In the genomic region with DNA sequence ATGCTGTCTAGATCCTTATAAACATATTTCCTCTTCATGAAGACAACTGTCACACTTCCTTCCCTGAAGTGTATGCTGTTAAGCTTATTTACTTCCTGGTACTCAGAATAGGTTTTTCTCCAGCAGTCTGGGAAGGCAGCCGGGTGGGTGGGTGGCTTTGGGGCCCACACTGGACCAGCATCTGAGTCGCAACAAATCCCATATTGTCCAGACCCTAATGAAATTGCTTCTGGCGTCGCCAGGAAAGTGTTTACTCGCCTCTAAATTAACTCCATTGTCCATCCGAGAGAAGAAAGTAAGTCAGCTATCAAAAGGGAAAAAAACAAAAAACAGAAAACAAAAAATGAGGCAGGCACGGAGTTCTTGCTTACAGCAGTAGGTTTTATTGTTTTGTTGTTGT, we compare ENCODE assay signal across 8 mouse cellular contexts.
DNase-seq lines count a peak whose midpoint lies in the region; ATAC-seq and TF ChIP-seq lines count a peak whose summit lies in the region.

No protein-coding gene starts in this region.

- intact Hi-C loops in heart, adult 2 months (cut with DNase I), result no loop called here

- no peak for TF ChIP-seq CTCF in heart, adult 2 months (IDR thresholded peaks at IDR 0.05)
- no peak for TF ChIP-seq CTCF in thymus, adult 2 months (IDR thresholded peaks at IDR 0.05; ENCODE audit: borderline replicate concordance, control insufficient read depth, extremely low read depth, insufficient read depth, low read length, poor library complexity)

- ATAC-seq in liver, embryonic 13.5 days (ENCODE audit: low read depth), result no peak
- ATAC-seq in cerebellum, adult (ENCODE audit: insufficient number of reproducible peaks, low FRiP score, low TSS enrichment), result no peak

- no peak for TF ChIP-seq EP300 in heart, adult 2 months (IDR thresholded peaks at IDR 0.05; ENCODE audit: insufficient read depth, low read depth, low read length)

- 43% methylated on average over 7 of the region's 7 CpGs for WGBS in heart, adult 2 months
- 33% methylated on average over 7 of the region's 7 CpGs for WGBS in thymus, adult 2 months
- WGBS in liver, embryonic 13.5 days (ENCODE audit: insufficient replicate concordance), result 15% methylated on average over 7 of the region's 7 CpGs

- peak overlapping the region; percentile 59; the same call in 1 of the 2 replicates for H3K4me2 ChIP-seq in liver, embryonic 13.5 days

- no peaks in the 10 kb centered on the region for H3K36me3 ChIP-seq in heart, adult 2 months (ENCODE audit: control insufficient read depth, insufficient read depth, low read length)
- no peaks in the 10 kb centered on the region for H3K36me3 ChIP-seq in thymus, adult 2 months (ENCODE audit: control insufficient read depth, insufficient read depth, low read length)
- H3K36me3 ChIP-seq in liver, embryonic 13.5 days, result no peaks in the 10 kb centered on the region

- no peaks in the 10 kb centered on the region for H3K9me3 ChIP-seq in liver, embryonic 13.5 days (replicated peaks)

- no peak for DNase-seq in heart, adult 2 months
- DNase-seq in heart, postnatal 4 days, result no peak
- DNase-seq in thymus, adult 2 months, result peak; percentile 52
- no peak for DNase-seq in thymus, adult 18-20 months
- no peak for DNase-seq in liver, embryonic 13.5 days
- no peak for DNase-seq in ovary, postnatal 10 days (ENCODE audit: low spot score)
- DNase-seq in cerebellum, postnatal 4 days (ENCODE audit: low spot score in 2 of 2), result no peak

- H3K27me3 ChIP-seq in heart, adult 2 months (ENCODE audit: control insufficient read depth, insufficient read depth, low read length), result no peaks in the 10 kb centered on the region
- H3K27me3 ChIP-seq in thymus, adult 2 months (ENCODE audit: control insufficient read depth, insufficient read depth, low read length), result no peaks in the 10 kb centered on the region
- peaks cover 6% of the 10 kb centered on the region; the same call in 1 of the 2 replicates for H3K27me3 ChIP-seq in liver, embryonic 13.5 days

- no peak overlapping the region for H3K27ac ChIP-seq in heart, adult 2 months
- peak overlapping the region; percentile 99 for H3K27ac ChIP-seq in thymus, adult 2 months (ENCODE audit: control insufficient read depth, insufficient read depth, low read length)
- H3K27ac ChIP-seq in liver, embryonic 13.5 days, result no peak overlapping the region

- no peaks in the 10 kb centered on the region for H3K79me2 ChIP-seq in heart, adult 2 months (replicated peaks; ENCODE audit: control insufficient read depth, insufficient read depth, low read length)

- H3K9ac ChIP-seq in heart, adult 2 months (ENCODE audit: low read depth, low read length), result no peak overlapping the region
- no peak overlapping the region for H3K9ac ChIP-seq in liver, embryonic 13.5 days

- H3K4me3 ChIP-seq in heart, adult 2 months, result peak overlapping the region; percentile 43; the same call in 1 of the 2 replicates
- peak overlapping the region; percentile 49; the same call in 1 of the 2 replicates for H3K4me3 ChIP-seq in thymus, adult 2 months (ENCODE audit: control insufficient read depth, insufficient read depth, low read length)
- no peak overlapping the region for H3K4me3 ChIP-seq in liver, embryonic 13.5 days (replicated peaks)

- no peaks in the 10 kb centered on the region for H3K4me1 ChIP-seq in heart, adult 2 months (ENCODE audit: control insufficient read depth, insufficient read depth, low read length)
- peaks cover 43% of the 10 kb centered on the region for H3K4me1 ChIP-seq in thymus, adult 2 months (replicated peaks; ENCODE audit: control insufficient read depth, insufficient read depth, low read length)
- H3K4me1 ChIP-seq in liver, embryonic 13.5 days (replicated peaks), result no peaks in the 10 kb centered on the region

- no peak for TF ChIP-seq POLR2A in heart, adult 2 months (IDR thresholded peaks at IDR 0.05; ENCODE audit: insufficient read depth, low read depth, low read length)
- no peak for TF ChIP-seq POLR2A in thymus, adult 2 months (IDR thresholded peaks at IDR 0.05; ENCODE audit: control insufficient read depth, extremely low read depth, insufficient read depth, low read length, poor library complexity)
